20 mouse cellular contexts compared by ENCODE assay signal in genomic region chr9:49118271-49118825, GRCm38 (mm10). TPM values are rescaled to one million over a fixed set of nuclear protein-coding genes. Genes with fewer than 3 reads are reported as not detected.
"Had no signal": no experiment of that assay in that cellular context is flagged by ENCODE, and none has a peak within 500 bp of the region (broad histone marks: within the 10 kb centered on the region; RNA-seq: fewer than 3 reads in every experiment).

No protein-coding gene starts in this region.

- ATAC-seq: intestine, embryonic 16.5 days; lung, postnatal 0 days had no signal

- H3K27ac ChIP-seq: kidney, postnatal 0 days; layer of hippocampus, adult 2 months; limb, embryonic 13.5 days; liver, embryonic 14.5 days; midbrain, embryonic 10.5 days; neural tube, embryonic 15.5 days; stomach, embryonic 15.5 days had no signal

- H3K9me3 ChIP-seq: limb, embryonic 13.5 days; midbrain, embryonic 10.5 days; neural tube, embryonic 15.5 days; stomach, embryonic 15.5 days had no signal

- H3K9ac ChIP-seq: limb, embryonic 13.5 days; liver, embryonic 14.5 days; neural tube, embryonic 15.5 days; stomach, embryonic 15.5 days had no signal

- DNase-seq: kidney, adult 9 months; kidney, postnatal 4 days; left cerebral cortex, postnatal 4 days; lung, adult 18-20 months; lung, postnatal 4 days; right cerebral cortex, postnatal 4 days; spleen, adult 18-20 months; thymus, postnatal 4 days had no signal

- H3K27me3 ChIP-seq: limb, embryonic 13.5 days; neural tube, embryonic 15.5 days; stomach, embryonic 15.5 days had no signal

- H3K4me2 ChIP-seq: limb, embryonic 13.5 days; neural tube, embryonic 15.5 days; stomach, embryonic 15.5 days had no signal

- H3K4me1 ChIP-seq: limb, embryonic 13.5 days; midbrain, embryonic 10.5 days; neural tube, embryonic 15.5 days; stomach, embryonic 15.5 days had no signal

- H3K36me3 ChIP-seq: limb, embryonic 13.5 days; midbrain, embryonic 10.5 days; neural tube, embryonic 15.5 days; stomach, embryonic 15.5 days had no signal

- H3K4me3 ChIP-seq: layer of hippocampus, adult 2 months; limb, embryonic 13.5 days; midbrain, embryonic 10.5 days; myocyte; neural tube, embryonic 15.5 days; stomach, embryonic 15.5 days had no signal

RNA-seq across cellular contexts. Expression of gene Tmprss5, which starts 37.3 kb away (rescaled TPM):
- total RNA-seq: liver, adult 2 months; megakaryocyte, adult 5-6 weeks had no signal
- polyA plus RNA-seq: liver, adult 2 months; myocyte had no signal
